Mouse (Mus musculus): ENCODE data around the gene Il20.

Gene Il20

GRCm38 (mm10) chr1:130911401-130912010 lies at the start of gene Il20:
Gene Il20, minus strand, starts transcription at chr1:130911451.
- no peak for DNase-seq (ENCODE audit: low spot score)

GRCm38 (mm10) chr1:130946920-130947319 lies 35.7 kb upstream of the Il20 start:
- DNase-seq (ENCODE audit: low spot score): no peak

- peak; percentile 66 for DNase-seq (ENCODE audit: low spot score)
Observed at GRCm38 (mm10) chr1:130941801-130942200, 30.6 kb upstream of the Il20 start.

GRCm38 (mm10) chr1:130940065-130940687 lies 28.9 kb upstream of the Il20 start, which contains the start of gene Il19:
Gene Il19, minus strand, starts transcription at chr1:130940115.
- DNase-seq (ENCODE audit: low spot score): no peak

DNA sequence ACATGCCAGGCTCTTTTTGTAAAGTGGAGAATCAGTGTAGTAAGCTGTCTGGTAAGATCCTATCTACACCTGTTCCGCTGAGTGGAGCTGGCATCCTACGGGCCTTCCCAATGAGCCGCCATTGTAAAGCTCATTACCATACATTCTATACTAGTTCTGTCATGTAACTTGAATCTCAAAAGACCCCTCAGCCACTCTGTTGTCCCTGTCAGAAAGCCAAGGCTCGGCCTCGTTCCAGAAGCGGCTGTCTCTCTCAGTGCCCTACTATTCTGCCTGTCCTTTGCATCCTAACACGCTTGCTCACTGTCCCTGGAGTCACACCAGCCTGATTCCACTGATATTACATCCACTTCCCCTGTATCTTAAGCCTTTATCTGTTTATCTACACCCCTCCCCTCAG lies 26.9 kb upstream of the Il20 start:
- DNase-seq (ENCODE audit: low spot score): no peak

DNA sequence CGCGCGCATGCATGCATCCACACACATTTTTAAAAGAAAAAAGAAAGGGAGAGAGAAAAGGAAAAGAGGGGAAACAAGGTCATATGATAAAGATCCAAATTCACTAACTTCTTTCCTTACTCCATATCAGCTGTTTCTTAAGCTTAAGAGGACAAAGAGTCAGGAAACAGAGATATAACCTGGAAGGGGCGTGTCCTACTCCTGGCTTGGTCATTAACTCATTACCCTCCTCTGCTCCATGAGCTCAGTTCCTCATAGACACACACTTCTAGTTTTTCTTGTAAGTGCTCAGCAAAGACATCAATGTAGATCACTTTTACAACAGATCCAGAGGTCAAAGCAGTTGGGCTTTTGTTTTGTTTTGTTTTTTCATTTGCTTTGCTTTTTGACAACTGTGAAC lies 25.9 kb upstream of the Il20 start:
- no peak for DNase-seq (ENCODE audit: low spot score)

DNA sequence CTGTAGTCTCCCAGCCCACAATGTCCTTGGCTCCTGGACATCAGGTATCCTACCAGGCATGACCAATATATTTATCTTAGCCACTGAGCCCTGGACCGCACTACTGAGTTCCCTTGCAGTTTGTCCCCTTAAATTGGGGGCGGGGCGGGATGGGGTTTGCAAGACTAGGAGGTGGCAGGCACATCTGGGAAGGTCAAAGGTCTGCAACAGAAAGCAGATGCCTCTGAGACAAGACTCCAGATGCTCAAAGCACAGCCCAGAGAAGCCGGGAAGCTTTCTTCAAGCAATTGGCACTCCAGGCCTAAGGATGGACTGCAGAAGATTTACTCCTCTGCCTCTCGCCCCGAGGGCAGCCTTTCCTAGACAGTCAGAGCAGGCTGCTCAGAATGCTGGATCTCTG lies 25.1 kb upstream of the Il20 start:
- DNase-seq (ENCODE audit: low spot score): no peak

- DNase-seq (ENCODE audit: low spot score): no peak
Observed at GRCm38 (mm10) chr1:130926484-130926883, 15.2 kb upstream of the Il20 start.

GRCm38 (mm10) chr1:130918323-130918980 lies 7.2 kb upstream of the Il20 start:
- DNase-seq (ENCODE audit: low spot score): no peak

- no peak for DNase-seq (ENCODE audit: low spot score)
Observed at GRCm38 (mm10) chr1:130902505-130902904, 8.7 kb downstream of the Il20 start.

DNA sequence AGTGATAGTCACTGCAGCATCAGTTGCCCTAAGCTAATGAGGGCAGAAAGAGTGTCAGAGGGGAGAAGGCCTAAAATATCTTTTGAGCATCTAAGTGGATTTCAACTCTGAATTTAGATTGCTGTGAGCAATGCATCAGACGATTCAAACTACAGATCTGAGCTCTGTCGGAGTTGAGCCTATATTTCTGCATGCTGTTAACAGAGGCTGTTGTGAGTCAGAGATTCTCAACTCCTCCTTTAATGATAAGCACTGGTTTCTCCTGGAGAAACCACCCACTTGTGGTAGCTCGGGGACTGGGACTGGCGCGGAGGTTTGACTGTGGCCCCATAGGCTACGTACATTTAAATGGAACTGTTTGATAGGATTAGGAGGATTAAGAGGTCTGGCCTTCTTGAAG lies 16.8 kb downstream of the Il20 start:
- no peak for DNase-seq (ENCODE audit: low spot score)

DNA sequence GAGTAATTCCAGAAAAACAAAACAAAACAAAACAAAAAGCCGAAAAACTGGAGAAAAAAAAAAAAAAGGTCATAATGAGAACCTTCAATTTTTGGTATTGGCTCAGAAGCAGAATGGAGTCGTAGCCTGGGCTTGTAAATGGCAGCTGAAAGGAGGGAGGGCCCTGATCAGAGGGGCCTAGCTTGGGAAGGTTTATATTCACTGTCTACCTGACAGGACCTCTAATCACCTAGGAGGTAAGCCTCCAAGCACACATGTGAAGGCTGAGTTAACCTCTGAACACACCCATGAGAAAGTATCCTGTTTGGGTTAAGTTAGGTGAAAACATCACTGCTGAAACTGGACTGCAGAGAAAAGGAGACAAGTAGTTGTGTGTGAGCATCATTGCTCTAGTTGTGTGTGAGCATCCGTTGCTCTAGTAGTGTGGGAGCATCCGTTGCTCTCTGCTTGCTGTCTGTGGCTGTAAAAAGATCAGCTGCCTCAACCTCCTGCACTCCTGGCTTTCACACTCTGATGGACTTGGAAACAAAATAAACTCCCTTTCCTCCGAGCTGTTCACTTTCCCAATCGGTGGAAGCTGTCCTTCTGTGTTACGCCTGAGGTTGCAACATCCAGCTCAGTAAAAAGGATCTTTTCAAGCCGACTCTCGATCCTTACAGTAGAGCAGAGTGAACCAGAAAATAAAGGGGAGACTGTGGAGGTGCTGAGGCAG lies 17.8 kb downstream of the Il20 start:
- no peak for DNase-seq (ENCODE audit: low spot score)

DNA sequence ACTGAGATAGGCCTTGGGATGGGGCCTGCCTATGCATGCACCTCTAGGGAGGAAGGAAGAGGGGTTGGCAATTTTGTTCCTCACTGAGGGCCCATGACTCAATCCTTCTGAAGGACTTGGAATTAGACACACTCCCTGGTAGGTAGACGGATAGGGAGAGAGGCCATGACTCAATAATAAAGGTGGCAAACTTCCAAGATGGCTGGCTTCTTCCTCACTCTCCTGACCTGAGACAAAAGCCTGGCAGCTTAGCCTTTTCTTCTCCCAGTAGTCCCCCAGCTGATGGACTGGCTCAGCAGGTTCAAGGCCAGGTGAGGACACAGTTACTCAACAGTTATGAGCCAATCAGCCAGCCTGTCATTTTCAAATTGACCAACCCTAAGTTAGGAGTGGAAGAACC lies 18.8 kb downstream of the Il20 start:
- no peak for DNase-seq (ENCODE audit: low spot score)

GRCm38 (mm10) chr1:130887354-130887753 lies 23.9 kb downstream of the Il20 start, which contains the start of gene Il24:
Gene Il24, minus strand, starts transcription at chr1:130887454.
- no peak for DNase-seq (ENCODE audit: low spot score)

GRCm38 (mm10) chr1:130883146-130883545 lies 28.1 kb downstream of the Il20 start:
- DNase-seq (ENCODE audit: low spot score): no peak

DNA sequence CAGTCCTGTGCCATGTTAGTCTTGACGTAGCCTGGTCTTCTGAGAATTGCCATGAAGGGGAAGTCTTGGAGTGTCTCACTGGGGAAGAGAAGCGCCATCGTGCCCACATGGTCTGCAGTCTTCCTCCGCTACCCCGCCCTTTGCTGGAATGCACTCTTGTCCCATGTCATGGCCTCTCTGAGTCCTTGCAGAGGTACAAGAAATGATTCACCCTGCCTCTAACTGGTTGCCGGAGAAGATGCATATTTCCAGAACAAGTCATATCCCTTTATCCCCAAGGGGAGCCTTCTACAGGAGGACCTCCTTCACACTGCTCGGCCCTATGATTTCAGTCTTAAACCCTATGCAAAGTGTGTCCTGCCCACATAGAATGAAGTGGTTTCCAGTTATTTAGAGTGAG lies 31.3 kb downstream of the Il20 start:
- DNase-seq (ENCODE audit: low spot score): no peak

DNA sequence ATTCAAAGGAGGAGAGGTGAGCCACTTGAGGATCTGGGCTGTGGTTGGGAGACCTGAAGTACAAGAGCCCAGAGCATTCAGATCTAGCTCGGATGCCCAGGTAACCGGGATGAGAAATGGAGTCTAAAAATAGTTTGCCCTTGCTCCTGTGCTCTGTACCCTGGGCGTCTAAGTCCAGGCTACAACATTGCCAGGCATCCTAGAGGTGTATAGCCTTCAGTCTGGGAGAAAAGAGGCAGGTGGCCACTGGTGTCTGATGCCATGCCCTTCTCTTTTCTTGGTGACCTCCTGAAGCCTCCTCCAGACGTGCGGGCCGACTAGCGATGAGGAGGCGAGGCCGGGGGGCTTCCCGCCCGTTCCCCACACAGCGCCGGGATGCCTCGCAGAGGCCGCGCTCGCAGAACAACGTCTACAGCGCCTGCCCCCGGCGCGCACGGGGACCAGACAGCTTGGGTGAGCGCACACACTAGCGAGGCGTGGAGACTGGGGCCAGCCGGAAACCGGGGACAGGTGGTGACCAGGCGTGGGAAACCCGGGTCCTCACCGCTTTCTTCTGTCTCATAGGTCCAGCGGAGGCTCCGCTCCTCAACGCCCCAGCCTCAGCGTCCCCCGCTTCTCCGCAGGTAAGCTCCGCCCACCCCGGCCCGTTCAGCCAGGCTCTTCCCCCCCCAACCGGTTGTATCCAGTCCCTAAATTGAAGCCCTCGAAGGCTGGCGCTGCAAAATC lies 33.2 kb downstream of the Il20 start:
- DNase-seq (ENCODE audit: low spot score): no peak

GRCm38 (mm10) chr1:130876931-130877509 lies 34.2 kb downstream of the Il20 start:
- DNase-seq (ENCODE audit: low spot score): peak; percentile 83

DNA sequence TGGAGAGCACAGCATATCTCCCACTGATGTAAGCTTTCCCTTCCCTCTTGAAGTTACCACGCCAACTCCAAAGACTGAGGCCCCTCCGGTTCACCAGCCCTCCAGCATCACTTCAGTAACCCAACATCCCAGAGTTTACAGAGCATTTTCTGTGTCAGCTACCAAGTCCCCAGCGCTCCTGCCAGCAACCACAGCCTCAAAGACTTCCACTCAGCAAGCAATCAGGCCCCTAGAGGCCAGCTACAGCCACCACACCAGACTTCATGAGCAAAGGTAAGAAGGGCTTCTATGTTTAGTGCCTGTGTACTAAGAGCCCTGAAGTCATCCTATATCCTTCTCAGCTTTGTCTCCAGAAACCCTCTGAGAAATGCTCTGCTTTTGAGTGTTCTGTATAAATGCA lies 35.3 kb downstream of the Il20 start:
- DNase-seq (ENCODE audit: low spot score): no peak

DNA sequence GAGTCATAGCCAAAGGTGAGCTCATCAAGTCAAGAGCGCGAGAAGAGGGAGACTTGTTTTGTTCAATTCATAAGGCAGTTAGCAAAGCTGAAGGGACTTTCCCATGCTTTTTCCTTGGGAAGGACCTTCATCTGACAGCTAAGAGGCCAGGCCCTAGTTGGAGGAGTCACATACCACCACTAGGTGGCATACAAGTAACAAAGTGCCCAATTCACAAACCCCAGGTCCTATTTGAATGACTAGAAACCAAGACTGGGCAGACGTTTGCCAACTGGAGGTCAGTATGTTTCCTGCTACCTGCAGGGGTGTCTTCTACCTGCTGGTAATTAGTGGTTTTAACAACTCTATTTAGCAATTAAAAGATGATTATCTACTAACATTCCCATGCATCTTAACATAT lies 36.1 kb downstream of the Il20 start:
- DNase-seq (ENCODE audit: low spot score): peak; percentile 72

DNA sequence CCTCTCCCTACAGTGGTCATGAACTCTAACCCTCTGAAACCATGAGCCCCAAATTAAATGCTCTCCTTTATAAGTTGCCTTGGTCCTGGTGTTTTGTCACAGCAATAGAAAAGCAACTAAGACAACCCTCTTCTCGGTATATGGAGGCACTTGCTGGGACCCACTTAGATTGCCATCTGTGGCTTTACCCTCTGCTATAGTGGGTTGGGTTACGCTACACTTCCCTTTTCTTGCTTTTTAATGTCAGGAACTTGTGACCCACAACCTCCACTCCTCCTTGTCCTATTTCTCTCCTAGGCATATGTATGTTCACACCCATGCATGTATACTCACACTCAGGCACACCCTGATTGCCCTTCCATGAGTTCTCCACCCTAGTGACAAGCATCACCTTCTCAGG lies 38.3 kb downstream of the Il20 start:
- no peak for DNase-seq (ENCODE audit: low spot score)

All from adipocyte (in vitro differentiated cells).